ENCODE assay signal across 16 mouse cellular contexts in genomic region chr1:182945561-182945960, GRCm38 (mm10). TPM values are rescaled to one million over a fixed set of nuclear protein-coding genes. Genes with fewer than 3 reads are reported as not detected.
"Had no signal": no experiment of that assay in that cellular context is flagged by ENCODE, and none has a peak within 500 bp of the region (broad histone marks: within the 10 kb centered on the region; RNA-seq: fewer than 3 reads in every experiment).

No protein-coding gene starts in this region.

- DNase-seq: liver, embryonic 13.5 days; liver, postnatal 0 days; lung, adult 2 months; lung, postnatal 14 days; lung, postnatal 36 days; retina, postnatal 1 day; right cerebral cortex, adult 18-20 months; right cerebral cortex, postnatal 14 days; thymus, adult 18-20 months; thymus, postnatal 14 days; thymus, postnatal 36 days had no signal

- ATAC-seq: liver, postnatal 0 days; lung, postnatal 0 days; midbrain, embryonic 13.5 days; midbrain, embryonic 16.5 days had no signal

RNA-seq across cellular contexts. Expression of gene Tlr5, which starts 9.0 kb away (rescaled TPM):
- total RNA-seq: megakaryocyte-erythroid progenitor cell, adult 5-6 weeks had no signal
- polyA plus RNA-seq: myocyte had no signal
